Mouse (Mus musculus) macrophage (primary cell): Measurements from ENCODE around the gene Pias1. TPM values are rescaled to one million over a fixed set of nuclear protein-coding genes. Genes with fewer than 3 reads are reported as not detected.
"Not testable (repeated sequence)": the region's sequence is repeated elsewhere in the genome, so short reads cannot be mapped to it uniquely, and the experiment has no call there.

Experiments
- H3K27ac ChIP-seq: fragments of 350-480 bp; formaldehyde crosslinking; 2 replicates; pipeline ENCODE4 v1.9.0; 2021
- H3K36me3 ChIP-seq: fragments of 350-480 bp; formaldehyde crosslinking; 2 replicates; pipeline ENCODE4 v1.9.0; 2021; ENCODE audit errors: inconsistent target
- H3K4me3 ChIP-seq: fragments of 350-480 bp; formaldehyde crosslinking; 2 replicates; pipeline ENCODE4 v1.9.0; 2021; ENCODE audit errors: inconsistent target
- H3K79me2 ChIP-seq: fragments of 350-480 bp; formaldehyde crosslinking; 2 replicates; pipeline ENCODE4 v1.9.0; 2021; ENCODE audit errors: inconsistent target
- WGBS: methylation state at CpG from one replicate; pipeline ENCODE4 v1.1.7; 2026; ENCODE audit warnings: inconsistent platforms; ENCODE audit not compliant: missing documents; 5-methylcytosine and 5-hydroxymethylcytosine counted together
- polyA plus RNA-seq: library from polyadenylated mRNA; stranded (reverse); fragments of 250-400 nt; gene quantifications from 3 replicates; pipeline ENCODE4 v1.2.4, GENCODE M21; 2018; ENCODE audit warnings: inconsistent platforms

Gene Pias1
- polyA plus RNA-seq, 1 experiment from 2014 or later = 40.5 TPM

- Histone ChIP-seq H3K36me3 (peaks cover 55% of the 10 kb centered on the region), H3K79me2 (peaks cover 79% of the 10 kb centered on the region), H3K27ac (no peak overlapping the region), H3K4me3 (no peak overlapping the region)
- WGBS = 87% methylated on average over 1 of the region's 1 CpGs
Measured at GRCm38 (mm10) chr9:62917059-62917458, 70.7 kb downstream of the Pias1 start.

GRCm38 (mm10) chr9:62913390-62914069, 74.2 kb downstream of the Pias1 start:
- WGBS = 17% methylated on average over 5 of the region's 5 CpGs
- Histone ChIP-seq H3K4me3 (no peak overlapping the region), H3K36me3 (peaks cover 44% of the 10 kb centered on the region), H3K79me2 (peaks cover 75% of the 10 kb centered on the region), H3K27ac (peak overlapping the region; percentile 84)

- H3K36me3 ChIP-seq = peaks cover 39% of the 10 kb centered on the region; the same call in 1 of the 2 replicates
- peaks cover 46% of the 10 kb centered on the region; the same call in 1 of the 2 replicates for H3K79me2 ChIP-seq
- H3K4me3 ChIP-seq = no peak overlapping the region
- WGBS = 93% methylated on average over 8 of the region's 8 CpGs
- H3K27ac ChIP-seq = no peak overlapping the region
Measured at GRCm38 (mm10) chr9:62905039-62905438, 82.7 kb downstream of the Pias1 start.

- no peak overlapping the region for H3K27ac ChIP-seq
- WGBS = 37% methylated on average over 2 of the region's 2 CpGs
Measured at GRCm38 (mm10) chr9:62903841-62904240, 83.9 kb downstream of the Pias1 start.

GRCm38 (mm10) chr9:62901736-62902135, 86.0 kb downstream of the Pias1 start:
- no peak overlapping the region for H3K27ac ChIP-seq
- no peak overlapping the region for H3K4me3 ChIP-seq
- peaks cover 29% of the 10 kb centered on the region; the same call in 1 of the 2 replicates for H3K36me3 ChIP-seq
- 88% methylated on average over 2 of the region's 2 CpGs for WGBS
- H3K79me2 ChIP-seq = peaks cover 15% of the 10 kb centered on the region; the same call in 1 of the 2 replicates

More at GRCm38 (mm10) chr9:62903841-62904240, 83.9 kb downstream of the Pias1 start:
- H3K36me3 ChIP-seq = peaks cover 28% of the 10 kb centered on the region; the same call in 1 of the 2 replicates
- H3K4me3 ChIP-seq = no peak overlapping the region
- peaks cover 35% of the 10 kb centered on the region; the same call in 1 of the 2 replicates for H3K79me2 ChIP-seq

- Histone ChIP-seq H3K36me3 (peaks cover 54% of the 10 kb centered on the region), H3K79me2 (no peaks in the 10 kb centered on the region), H3K27ac (peak overlapping the region; percentile 30), H3K4me3 (no peak overlapping the region)
- WGBS = 0% methylated on average over 1 of the region's 1 CpGs
Measured at GRCm38 (mm10) chr9:62894486-62894885, 93.2 kb downstream of the Pias1 start.

GRCm38 (mm10) chr9:62881871-62882270, 105.9 kb downstream of the Pias1 start:
- 96% methylated on average over 12 of the region's 12 CpGs for WGBS
- Histone ChIP-seq H3K36me3 (peaks cover 63% of the 10 kb centered on the region), H3K27ac (no peak overlapping the region), H3K79me2 (no peaks in the 10 kb centered on the region), H3K4me3 (no peak overlapping the region)

- Histone ChIP-seq H3K79me2 (no peaks in the 10 kb centered on the region), H3K36me3 (peaks cover 34% of the 10 kb centered on the region), H3K27ac (no peak overlapping the region), H3K4me3 (no peak overlapping the region)
- WGBS = 97% methylated on average over 2 of the region's 2 CpGs
Measured at GRCm38 (mm10) chr9:62877825-62878224, 109.9 kb downstream of the Pias1 start.

GRCm38 (mm10) chr9:62876966-62877616, 110.6 kb downstream of the Pias1 start:
- Histone ChIP-seq H3K79me2 (no peaks in the 10 kb centered on the region), H3K4me3 (no peak overlapping the region), H3K27ac (0 out of 2 replicates have a peak overlapping the region, but pooled peaks have one; percentile 28), H3K36me3 (peaks cover 27% of the 10 kb centered on the region)
- 96% methylated on average over 6 of the region's 7 CpGs for WGBS

GRCm38 (mm10) chr9:62870728-62871127, 117.0 kb downstream of the Pias1 start:
- Histone ChIP-seq H3K79me2 (no peaks in the 10 kb centered on the region), H3K4me3 (no peak overlapping the region), H3K36me3 (no peaks in the 10 kb centered on the region), H3K27ac (no peak overlapping the region)

- H3K79me2 ChIP-seq, H3K36me3 ChIP-seq, H3K27ac ChIP-seq, H3K4me3 ChIP-seq: not testable (repeated sequence)
- WGBS = 89% methylated on average over 2 of the region's 4 CpGs
Measured at GRCm38 (mm10) chr9:62869236-62869635, 118.5 kb downstream of the Pias1 start.

- H3K36me3 ChIP-seq = no peaks in the 10 kb centered on the region
- no peak overlapping the region for H3K27ac ChIP-seq
- WGBS = 90% methylated on average over 4 of the region's 4 CpGs
- H3K4me3 ChIP-seq = no peak overlapping the region
- H3K79me2 ChIP-seq = no peaks in the 10 kb centered on the region
Measured at GRCm38 (mm10) chr9:62860866-62861265, 126.9 kb downstream of the Pias1 start.

- not testable (repeated sequence) for H3K4me3 ChIP-seq, H3K27ac ChIP-seq, H3K79me2 ChIP-seq, H3K36me3 ChIP-seq
- WGBS = 94% methylated on average over 6 of the region's 7 CpGs
Measured at GRCm38 (mm10) chr9:62860102-62860501, 127.6 kb downstream of the Pias1 start.

- no peaks in the 10 kb centered on the region for H3K79me2 ChIP-seq
- H3K27ac ChIP-seq = no peak overlapping the region
- WGBS = 79% methylated on average over 8 of the region's 8 CpGs
- no peak overlapping the region for H3K4me3 ChIP-seq
- no peaks in the 10 kb centered on the region for H3K36me3 ChIP-seq
Measured at GRCm38 (mm10) chr9:62858266-62859019, 129.3 kb downstream of the Pias1 start.
